Mouse (Mus musculus) kidney, postnatal 0 days (tissue): Measurements from ENCODE around the gene Zdbf2. TPM values are rescaled to one million over a fixed set of nuclear protein-coding genes. Genes with fewer than 3 reads are reported as not detected.

ENCODE experiments used
- ATAC-seq: fragments of 200-750 bp; cut with Nextera tagmentation; replicated peaks from 2 replicates; pipeline ENCODE4 v1.8.0; 2017; ENCODE audit warnings: low read depth, moderate number of reproducible peaks, moderate TSS enrichment, moderate library complexity; ENCODE audit not compliant: low FRiP score
- DNase-seq: peaks from one replicate; pipeline ENCODE4 v3.0.0-alpha.2; 2016; ENCODE audit warnings: low spot score
- H3K27ac ChIP-seq: fragments of 300-500 bp; sonication (generic); 2 replicates; pipeline ENCODE4 v1.5.1; 2014; ENCODE audit warnings: mild to moderate bottlenecking
- H3K27me3 ChIP-seq: fragments of 300-500 bp; sonication (generic); 2 replicates; pipeline ENCODE4 v1.6.1; 2014; ENCODE audit warnings: low read length, mixed read lengths; ENCODE audit not compliant: insufficient read depth
- H3K36me3 ChIP-seq: fragments of 300-500 bp; sonication (generic); 2 replicates; pipeline ENCODE4 v1.6.1; 2014; ENCODE audit warnings: low read length, mixed read lengths; ENCODE audit not compliant: insufficient read depth
- H3K4me1 ChIP-seq: fragments of 300-500 bp; sonication (generic); replicated peaks from 2 replicates; pipeline ENCODE4 v1.6.1; 2014; ENCODE audit warnings: antibody characterized with exemption, low read length, mixed read lengths; ENCODE audit not compliant: insufficient read depth
- H3K4me2 ChIP-seq: fragments of 300-500 bp; sonication (generic); 2 replicates; pipeline ENCODE4 v1.6.1; 2014; ENCODE audit warnings: mild to moderate bottlenecking, low read length, moderate library complexity, mixed read lengths
- H3K4me3 ChIP-seq: fragments of 300-500 bp; sonication (generic); replicated peaks from 2 replicates; pipeline ENCODE4 v1.5.1; 2014; ENCODE audit warnings: low read depth, low read length
- H3K9ac ChIP-seq: fragments of 300-500 bp; sonication (generic); 2 replicates; pipeline ENCODE4 v1.6.1; 2014; ENCODE audit warnings: low read depth, low read length
- H3K9me3 ChIP-seq: fragments of 300-500 bp; sonication (generic); replicated peaks from 2 replicates; pipeline ENCODE4 v1.6.1; 2016; ENCODE audit warnings: low read length, inconsistent platforms, mixed read lengths
- CTCF ChIP-seq: IDR thresholded peaks from 2 replicates; pipeline ENCODE4 v1.5.1; 2016; ENCODE audit warnings: antibody characterized with exemption, low read depth, mild to moderate bottlenecking, moderate library complexity
- WGBS: fragments of 180-500 bp; shearing (Covaris S2); extraction: QIAGEN DNeasy Blood & Tissue Kit; methylation state at CpG from one replicate; pipeline ENCODE4 v1.1.7; 2014; 5-methylcytosine and 5-hydroxymethylcytosine counted together
- polyA plus RNA-seq: library from polyadenylated mRNA; unstranded; fragments of >200 nt; fragmentation: Nextera tagmentation; extraction: Ambion mirVana; gene quantifications from 2 replicates; pipeline ENCODE4 v1.2.1, GENCODE M21; 2015

Gene Zdbf2
- polyA plus RNA-seq, 1 experiment from 2014 or later = 2.3 TPM

DNA sequence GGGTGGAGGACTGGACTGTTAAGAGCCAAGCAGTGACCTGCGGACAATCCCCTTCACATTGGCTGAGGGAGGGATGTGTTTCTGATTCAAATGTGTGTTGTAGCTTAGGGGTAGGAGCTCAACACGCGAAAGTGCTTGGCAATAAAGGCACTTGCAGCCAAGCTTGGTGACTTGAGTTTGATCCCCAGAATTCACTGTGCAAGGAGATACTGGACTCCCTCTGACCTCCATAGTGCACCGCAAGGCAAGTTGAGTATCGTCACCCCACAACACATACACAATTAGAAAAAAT lies 12.4 kb upstream of the Zdbf2 start:
- WGBS = 50% methylated on average over 5 of the region's 5 CpGs
- TF ChIP-seq CTCF = no peak
- peaks cover 73% of the 10 kb centered on the region for H3K27me3 ChIP-seq
- ATAC-seq (no peak), DNase-seq (no peak)
- H3K4me2 ChIP-seq = no peak overlapping the region
- H3K9ac ChIP-seq = no peak overlapping the region
- H3K27ac ChIP-seq = no peak overlapping the region
- no peaks in the 10 kb centered on the region for H3K4me1 ChIP-seq
- H3K9me3 ChIP-seq = no peaks in the 10 kb centered on the region
- no peak overlapping the region for H3K4me3 ChIP-seq
- no peaks in the 10 kb centered on the region for H3K36me3 ChIP-seq

DNA sequence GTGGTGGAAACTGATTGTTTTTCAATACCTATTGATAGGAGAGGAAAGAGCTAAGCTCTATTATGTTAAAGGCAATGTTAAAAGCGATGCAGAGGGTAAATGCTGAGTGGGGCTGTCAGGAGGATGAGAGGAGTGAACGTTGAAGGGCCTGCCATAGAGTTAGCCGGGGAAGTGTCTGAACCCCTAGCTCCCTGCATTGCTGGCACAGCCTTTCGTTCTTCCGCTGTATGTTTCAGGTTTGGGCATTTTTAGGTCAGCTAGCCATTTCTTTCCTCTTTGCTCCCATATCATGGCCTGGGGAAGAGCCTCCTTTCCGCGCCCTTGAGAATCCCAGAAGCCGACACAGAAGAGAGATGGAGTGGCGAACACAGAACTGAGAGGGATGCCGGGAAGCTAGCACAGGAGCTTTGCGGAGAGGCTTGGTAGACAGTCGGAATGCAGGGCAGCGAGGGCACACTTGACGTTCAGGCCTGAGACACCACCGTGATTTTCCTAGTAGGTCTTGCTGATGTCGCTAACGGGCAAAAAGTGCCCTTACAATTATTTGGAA lies 11.9 kb upstream of the Zdbf2 start:
- no peak for TF ChIP-seq CTCF
- 52% methylated on average over 17 of the region's 17 CpGs for WGBS

DNA sequence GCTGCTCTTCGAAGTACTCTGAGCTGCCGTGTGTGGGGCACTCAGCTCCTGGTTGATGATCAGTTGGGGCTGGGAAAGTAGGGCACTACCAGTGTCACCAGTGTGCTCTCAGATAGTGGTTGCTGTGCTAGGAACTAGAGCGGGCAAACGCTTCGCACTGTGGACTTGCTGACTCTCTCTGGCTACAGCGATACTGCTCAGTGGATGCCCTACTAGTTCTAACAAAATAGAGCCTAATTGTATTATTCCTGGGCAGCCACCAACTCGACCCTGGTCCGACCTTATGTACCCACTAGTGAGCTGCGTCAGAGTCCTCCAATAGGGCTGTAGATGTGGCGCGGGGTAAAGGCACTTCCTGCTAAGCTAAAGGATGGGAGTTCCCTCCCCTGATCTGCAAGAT lies 9.4 kb upstream of the Zdbf2 start:
- H3K4me3 ChIP-seq = no peak overlapping the region
- no peaks in the 10 kb centered on the region for H3K4me1 ChIP-seq
- no peaks in the 10 kb centered on the region for H3K9me3 ChIP-seq
- H3K27ac ChIP-seq = no peak overlapping the region
- H3K27me3 ChIP-seq = peaks cover 56% of the 10 kb centered on the region
- TF ChIP-seq CTCF = no peak
- H3K4me2 ChIP-seq = no peak overlapping the region
- H3K9ac ChIP-seq = no peak overlapping the region
- H3K36me3 ChIP-seq = no peaks in the 10 kb centered on the region
- ATAC-seq (no peak), DNase-seq (no peak)
- 51% methylated on average over 11 of the region's 11 CpGs for WGBS

More for the DNA sequence above, 11.9 kb upstream of the Zdbf2 start:
- H3K27ac ChIP-seq = no peak overlapping the region
- no peaks in the 10 kb centered on the region for H3K36me3 ChIP-seq
- no peaks in the 10 kb centered on the region for H3K4me1 ChIP-seq
- no peak for DNase-seq
- H3K9me3 ChIP-seq = no peaks in the 10 kb centered on the region
- H3K9ac ChIP-seq = no peak overlapping the region
- peaks cover 69% of the 10 kb centered on the region for H3K27me3 ChIP-seq
- H3K4me2 ChIP-seq = no peak overlapping the region
- ATAC-seq = no peak
- no peak overlapping the region for H3K4me3 ChIP-seq

DNA sequence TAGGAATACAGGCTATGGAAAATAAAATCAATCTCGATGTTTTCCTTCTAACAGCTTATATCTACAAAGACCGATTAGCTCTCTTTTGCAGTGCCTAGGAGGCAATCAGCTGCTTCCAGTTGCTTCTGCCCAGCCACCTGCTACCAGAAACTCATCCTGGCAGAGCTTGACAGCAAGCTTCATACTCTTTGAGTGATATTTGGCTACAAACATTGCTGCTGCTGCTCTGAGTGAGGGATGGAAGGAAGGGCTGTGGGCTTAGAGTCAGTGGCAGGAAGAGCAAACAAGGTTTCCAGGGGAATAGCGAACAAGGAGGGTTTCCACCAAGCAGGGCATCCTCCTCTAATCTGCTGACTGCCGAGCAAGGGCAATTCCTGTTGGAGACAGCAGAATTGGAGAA lies 7.6 kb upstream of the Zdbf2 start:
- 37% methylated on average over 4 of the region's 4 CpGs for WGBS
- H3K27me3 ChIP-seq = peaks cover 61% of the 10 kb centered on the region
- DNase-seq = no peak

DNA sequence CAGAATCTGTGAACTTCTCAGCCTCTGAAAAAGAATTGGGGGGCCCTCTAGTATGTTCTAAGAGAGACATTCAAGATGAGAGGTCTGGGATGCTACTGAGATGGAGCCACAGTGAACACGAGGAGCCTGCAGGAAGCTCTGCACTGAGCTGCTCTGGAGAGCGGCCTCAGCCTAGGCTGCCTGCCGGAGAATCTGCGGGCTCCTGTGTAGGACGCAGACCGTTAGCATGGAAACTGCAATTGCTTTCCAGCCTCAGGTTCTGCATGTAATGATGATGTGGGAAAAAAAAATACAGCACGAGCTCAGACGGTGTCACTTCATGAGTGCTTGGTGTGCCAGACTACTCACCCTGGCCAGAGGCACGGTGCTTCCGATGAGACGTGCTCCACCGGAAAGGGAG lies 6.9 kb upstream of the Zdbf2 start:
- no peaks in the 10 kb centered on the region for H3K36me3 ChIP-seq
- no peak for ATAC-seq
- no peaks in the 10 kb centered on the region for H3K4me1 ChIP-seq
- H3K4me3 ChIP-seq = no peak overlapping the region
- 46% methylated on average over 12 of the region's 12 CpGs for WGBS
- H3K4me2 ChIP-seq = no peak overlapping the region
- no peak overlapping the region for H3K27ac ChIP-seq
- DNase-seq = no peak
- H3K27me3 ChIP-seq = peaks cover 57% of the 10 kb centered on the region
- H3K9ac ChIP-seq = no peak overlapping the region
- no peaks in the 10 kb centered on the region for H3K9me3 ChIP-seq
- TF ChIP-seq CTCF = no peak

More for the DNA sequence above, 7.6 kb upstream of the Zdbf2 start:
- no peak overlapping the region for H3K4me2 ChIP-seq
- no peaks in the 10 kb centered on the region for H3K4me1 ChIP-seq
- ATAC-seq = no peak
- H3K9me3 ChIP-seq = no peaks in the 10 kb centered on the region
- no peak for TF ChIP-seq CTCF
- no peak overlapping the region for H3K4me3 ChIP-seq
- H3K36me3 ChIP-seq = no peaks in the 10 kb centered on the region
- no peak overlapping the region for H3K27ac ChIP-seq
- no peak overlapping the region for H3K9ac ChIP-seq

DNA sequence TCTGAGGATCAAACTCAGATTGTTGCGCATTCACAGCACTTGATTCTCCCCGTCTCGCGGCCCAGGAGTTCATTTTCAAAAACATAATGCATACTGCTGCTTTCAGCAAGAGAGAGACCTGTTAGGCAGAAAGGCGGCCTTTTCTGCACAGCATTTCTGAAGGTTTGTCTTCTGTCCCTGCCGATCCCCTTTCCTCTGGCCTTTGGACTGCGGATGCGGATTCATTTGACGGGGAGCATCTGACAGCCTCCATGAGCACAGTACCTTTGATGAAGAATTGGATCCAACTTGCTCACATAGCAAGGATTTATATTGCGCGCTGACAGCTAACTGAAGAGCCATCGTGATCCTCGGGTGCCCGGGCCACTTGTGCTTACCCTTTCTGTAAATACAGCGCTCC lies 6.3 kb upstream of the Zdbf2 start:
- DNase-seq (no peak), ATAC-seq (no peak)
- no peak overlapping the region for H3K4me2 ChIP-seq
- no peak overlapping the region for H3K4me3 ChIP-seq
- peaks cover 57% of the 10 kb centered on the region for H3K27me3 ChIP-seq
- H3K27ac ChIP-seq = no peak overlapping the region
- no peak overlapping the region for H3K9ac ChIP-seq
- 53% methylated on average over 15 of the region's 15 CpGs for WGBS
- no peaks in the 10 kb centered on the region for H3K4me1 ChIP-seq
- TF ChIP-seq CTCF = no peak
- no peaks in the 10 kb centered on the region for H3K36me3 ChIP-seq
- no peaks in the 10 kb centered on the region for H3K9me3 ChIP-seq

DNA sequence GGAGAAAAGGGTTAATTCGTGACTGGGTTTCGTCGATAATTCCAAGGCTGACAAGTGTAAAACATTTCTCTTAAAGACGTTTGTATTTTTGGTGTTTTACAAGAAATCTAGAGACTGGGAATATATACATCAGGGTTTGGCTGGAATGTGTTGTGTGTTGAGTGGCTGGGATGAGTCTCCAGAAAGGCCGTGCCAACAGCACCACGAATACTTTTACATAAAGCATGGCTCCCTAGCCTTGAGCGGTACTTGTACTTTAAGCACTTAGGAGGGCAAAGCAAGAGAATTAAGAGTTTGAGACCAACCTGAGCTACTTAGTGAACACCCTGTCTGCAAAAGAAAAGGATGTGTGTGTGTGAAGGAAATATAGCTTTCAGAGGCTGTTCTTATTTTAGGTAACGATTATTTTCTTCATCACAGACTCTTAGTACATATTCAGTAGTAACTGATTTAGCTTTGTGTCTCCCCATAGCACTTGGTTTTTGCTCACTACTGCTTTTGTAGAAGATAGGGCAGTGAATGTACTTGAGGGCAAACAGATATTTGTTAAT lies 865 bp upstream of the Zdbf2 start:
- no peak overlapping the region for H3K27ac ChIP-seq
- H3K27me3 ChIP-seq = peaks cover 53% of the 10 kb centered on the region
- no peak overlapping the region for H3K9ac ChIP-seq
- no peaks in the 10 kb centered on the region for H3K9me3 ChIP-seq
- WGBS = 33% methylated on average over 8 of the region's 8 CpGs
- no peak overlapping the region for H3K4me2 ChIP-seq
- no peaks in the 10 kb centered on the region for H3K36me3 ChIP-seq
- DNase-seq (no peak), ATAC-seq (no peak)
- H3K4me1 ChIP-seq = no peaks in the 10 kb centered on the region
- no peak overlapping the region for H3K4me3 ChIP-seq
- no peak for TF ChIP-seq CTCF
